Mouse (Mus musculus): ENCODE results near the gene Dus1l.
"Not testable (repeated sequence)": the region's sequence is repeated elsewhere in the genome, so short reads cannot be mapped to it uniquely, and the experiment has no call there.

The Dus1l gene

DNA sequence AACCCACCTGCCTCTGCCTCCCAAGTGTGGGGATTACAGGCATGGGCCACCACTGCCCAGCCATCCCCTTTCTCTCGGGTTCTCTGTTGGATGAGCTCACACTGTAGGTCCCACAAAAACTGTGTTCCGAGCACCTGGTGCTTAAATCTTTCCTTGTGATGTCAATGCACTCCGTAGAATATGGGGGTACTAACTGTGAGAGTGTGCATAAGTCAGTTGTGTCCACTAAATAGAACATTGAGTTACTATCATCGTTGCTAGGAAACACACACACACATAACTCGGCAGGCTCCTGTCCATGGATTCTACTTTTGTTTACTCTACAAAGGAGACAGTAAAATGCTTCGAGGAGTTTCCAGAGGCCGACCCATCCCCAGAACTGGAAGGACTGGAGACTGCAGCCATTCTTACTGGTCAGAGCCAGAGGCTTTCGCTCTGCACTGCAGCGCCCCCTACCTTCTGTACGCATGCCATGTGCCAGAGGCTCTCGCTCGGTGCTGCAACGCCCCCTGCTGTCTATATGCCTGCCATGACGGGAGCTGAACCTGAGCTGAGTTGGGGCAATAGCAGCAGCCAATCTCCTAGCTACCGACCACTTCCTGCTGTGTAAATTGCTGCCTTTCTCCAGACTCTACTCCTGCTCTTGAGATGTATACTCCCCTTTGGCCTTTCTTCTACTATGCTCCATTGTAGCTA lies 20.3 kb downstream of the Dus1l start:
- peak; percentile 97 for DNase-seq (ENCODE audit: low read depth)

DNA sequence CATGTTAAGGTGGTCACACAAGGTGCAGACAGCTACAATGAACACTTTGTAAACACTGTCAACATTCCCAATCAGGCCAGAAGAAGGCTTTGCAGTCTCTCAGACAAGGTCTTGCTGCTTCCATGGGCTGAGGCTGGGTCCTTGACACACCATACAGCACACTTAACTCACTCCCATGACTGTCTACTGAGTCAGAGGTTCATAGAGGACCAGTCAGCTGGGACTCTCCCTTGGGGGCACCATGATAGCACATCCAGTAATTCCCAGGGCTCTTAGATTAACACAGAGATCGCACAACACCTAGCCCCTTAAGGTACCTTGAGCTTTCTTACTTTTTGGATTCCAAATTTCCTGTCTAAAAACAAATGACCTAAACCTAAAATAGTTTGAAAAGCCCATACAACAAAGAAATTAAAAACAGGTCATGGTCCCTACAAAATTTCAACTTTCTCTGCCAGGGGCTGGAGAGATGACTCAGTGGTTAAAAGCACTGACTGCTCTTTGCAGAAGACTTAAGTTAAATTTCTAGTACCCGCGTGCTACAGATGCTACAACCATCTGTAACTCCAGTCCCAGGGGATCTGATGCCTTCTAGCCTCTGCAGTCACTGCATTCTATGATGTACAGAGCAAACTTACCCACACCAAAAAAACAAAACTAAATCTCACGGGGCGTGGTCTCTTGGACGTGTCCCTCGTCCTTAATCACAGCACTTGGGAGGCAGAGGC lies 22.6 kb downstream of the Dus1l start:
- peak; percentile 53 for DNase-seq (ENCODE audit: low read depth)

DNA sequence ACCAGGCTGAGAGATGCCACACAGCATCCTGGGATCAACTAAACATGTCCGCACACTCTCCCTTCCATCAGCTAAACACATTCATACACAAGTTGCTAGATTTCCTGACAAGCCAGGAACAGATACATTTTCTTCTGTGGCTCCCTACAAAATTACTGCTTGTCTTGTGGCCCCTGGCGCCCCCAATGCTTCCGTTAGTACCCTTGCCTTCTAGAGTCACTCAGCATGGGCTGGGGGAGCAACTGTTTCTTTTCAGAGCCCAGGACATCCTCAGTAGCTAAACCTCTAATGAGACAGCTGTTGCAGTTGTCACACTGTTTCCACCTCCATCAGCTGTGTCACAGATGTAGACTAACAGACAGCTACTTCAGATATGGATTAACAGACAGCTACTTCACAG lies 23.5 kb downstream of the Dus1l start:
- DNase-seq (ENCODE audit: low read depth), result no peak

DNA sequence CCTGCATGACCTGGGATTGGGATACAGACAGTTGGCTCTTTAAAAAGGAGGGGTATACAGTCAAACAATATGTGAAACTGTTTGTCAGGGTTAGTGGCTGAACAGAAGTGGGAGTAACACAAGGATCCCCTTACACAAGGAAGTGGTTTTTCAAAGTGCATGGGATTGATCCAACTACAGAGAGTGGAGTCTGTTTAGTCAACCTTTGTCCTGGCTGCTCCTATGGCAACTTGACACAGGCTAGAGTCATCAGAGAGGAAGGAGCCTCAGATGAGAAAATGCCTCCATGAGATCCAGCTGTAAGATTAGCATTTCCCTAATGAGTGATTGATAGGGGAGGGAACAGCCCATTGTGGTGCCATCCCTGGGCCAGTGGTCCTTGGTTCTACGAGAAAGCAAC lies 28.0 kb downstream of the Dus1l start:
- DNase-seq (ENCODE audit: low read depth), result no peak

DNA sequence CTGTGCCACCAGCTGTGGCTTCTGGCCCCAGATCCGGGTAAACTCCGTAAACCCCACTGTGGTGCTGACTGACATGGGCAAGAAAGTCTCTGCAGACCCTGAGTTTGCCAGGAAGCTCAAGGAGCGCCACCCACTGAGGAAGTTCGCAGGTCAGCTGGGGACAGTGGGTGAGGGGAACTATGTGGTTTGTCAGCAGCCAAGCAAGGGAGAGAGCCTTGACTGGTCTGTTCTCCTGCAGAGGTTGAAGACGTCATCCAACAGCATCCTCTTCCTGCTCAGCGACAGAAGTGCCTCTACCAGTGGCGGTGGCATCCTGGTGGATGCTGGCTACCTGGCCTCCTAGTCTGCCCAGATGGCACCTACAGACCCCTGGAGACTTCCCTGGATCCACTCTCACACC lies 29.2 kb downstream of the Dus1l start:
- DNase-seq (ENCODE audit: low read depth), result not testable (repeated sequence)

DNA sequence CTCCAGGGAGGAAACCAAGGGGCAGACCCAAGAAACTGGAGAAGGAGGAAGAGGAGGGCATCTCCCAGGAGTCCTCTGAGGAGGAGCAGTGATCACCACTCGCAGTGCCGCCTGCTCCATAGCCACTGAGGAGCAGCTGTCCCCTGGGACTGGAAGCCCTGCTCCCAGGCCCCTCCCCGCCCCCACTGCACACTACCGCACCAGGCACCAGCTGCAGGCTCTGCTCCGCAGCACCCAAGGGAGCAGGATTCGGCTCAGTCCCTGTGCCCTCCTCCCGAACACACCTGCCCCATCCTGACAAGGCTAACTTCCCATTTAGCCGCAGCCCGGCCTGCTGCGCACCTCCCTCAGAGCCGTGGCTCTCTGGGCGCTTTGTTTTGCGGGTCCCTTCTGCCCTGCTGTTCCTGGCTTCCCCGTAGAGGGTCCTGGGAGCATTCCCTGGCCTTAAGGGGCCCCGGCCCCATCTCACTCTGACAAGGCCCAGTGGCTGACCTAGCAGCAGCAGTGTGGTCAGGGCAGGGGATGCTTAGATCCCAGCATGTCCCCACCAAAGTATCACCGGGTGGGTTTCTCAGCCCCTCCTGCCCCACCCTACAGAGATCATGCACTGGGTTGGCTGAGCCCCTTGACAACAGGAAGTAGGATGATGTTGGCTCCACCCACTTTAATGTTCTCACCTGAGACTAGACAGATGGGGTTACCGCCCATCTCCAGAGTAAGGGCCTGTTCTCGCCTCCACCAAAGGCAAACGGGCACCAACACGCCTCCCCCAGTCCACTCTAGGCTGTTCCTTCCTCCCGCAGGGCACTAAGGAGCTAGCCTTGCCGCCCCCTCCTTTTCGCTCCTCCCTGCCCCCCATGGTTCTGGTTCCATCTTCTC lies 32.8 kb downstream of the Dus1l start:
- DNase-seq (ENCODE audit: low read depth), result not testable (repeated sequence)

DNA sequence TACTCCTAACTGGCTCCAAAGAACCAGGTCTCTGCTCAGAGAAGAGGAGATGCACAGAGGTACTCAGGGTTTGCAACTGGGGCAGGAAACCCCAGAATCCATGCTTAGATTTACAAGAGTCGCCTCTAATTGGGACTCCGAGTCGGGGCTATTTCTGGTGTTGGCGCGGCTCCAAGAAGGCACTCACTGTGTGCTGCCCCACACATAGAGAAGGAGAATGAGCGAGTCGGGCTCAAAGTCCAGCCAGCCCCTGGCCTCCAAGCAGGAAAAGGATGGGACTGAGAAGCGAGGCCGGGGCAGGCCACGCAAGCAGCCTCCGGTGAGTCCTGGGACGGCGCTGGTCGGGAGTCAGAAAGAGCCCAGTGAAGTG lies 33.5 kb downstream of the Dus1l start, which contains the start of gene Hmga1b:
Gene Hmga1b, plus strand, starts transcription at position 123 of the 370 bp plus-strand sequence.
- DNase-seq (ENCODE audit: low read depth), result peak; percentile 23

DNA sequence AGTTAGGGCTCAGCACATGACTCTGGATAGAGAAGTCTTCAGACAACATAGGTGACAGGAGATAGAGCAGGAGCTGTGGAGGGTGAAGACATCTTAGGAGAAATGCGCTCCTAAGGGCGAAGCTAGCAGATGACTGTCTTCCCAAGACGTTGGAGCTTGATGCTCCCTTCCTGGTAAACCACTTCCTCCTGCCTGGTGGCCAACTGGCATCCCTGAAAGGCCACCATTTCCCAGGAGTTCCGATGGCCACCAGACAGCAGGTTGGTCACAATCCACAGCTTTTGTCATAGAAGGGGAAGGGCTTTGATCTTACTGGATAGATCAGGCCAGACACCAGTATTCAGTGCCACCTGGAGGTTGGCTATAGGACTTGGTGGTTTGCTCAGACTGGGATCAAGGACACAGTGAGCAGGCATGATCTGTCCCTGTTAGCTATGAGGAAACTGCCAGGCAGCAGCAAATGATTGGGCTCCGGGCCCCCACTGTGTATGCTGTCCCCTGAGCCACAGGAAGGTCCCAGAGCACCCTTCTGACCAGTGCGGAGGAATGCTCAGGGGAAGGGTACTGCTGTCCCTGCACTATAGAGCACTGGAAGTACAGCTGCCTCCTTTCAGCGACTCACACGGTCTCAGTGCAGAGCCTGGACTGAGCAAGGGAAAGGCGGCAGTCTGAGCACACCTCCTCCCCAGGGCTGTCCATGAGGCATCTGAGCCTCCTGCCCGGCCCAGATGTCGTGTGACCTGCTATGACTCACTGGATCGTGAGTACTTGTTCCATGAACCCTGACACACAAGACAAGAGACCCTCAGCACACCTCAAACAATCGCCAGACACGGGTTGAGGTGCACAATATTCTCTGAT lies 34.2 kb downstream of the Dus1l start:
- peak; percentile 52 for DNase-seq (ENCODE audit: low read depth)

DNA sequence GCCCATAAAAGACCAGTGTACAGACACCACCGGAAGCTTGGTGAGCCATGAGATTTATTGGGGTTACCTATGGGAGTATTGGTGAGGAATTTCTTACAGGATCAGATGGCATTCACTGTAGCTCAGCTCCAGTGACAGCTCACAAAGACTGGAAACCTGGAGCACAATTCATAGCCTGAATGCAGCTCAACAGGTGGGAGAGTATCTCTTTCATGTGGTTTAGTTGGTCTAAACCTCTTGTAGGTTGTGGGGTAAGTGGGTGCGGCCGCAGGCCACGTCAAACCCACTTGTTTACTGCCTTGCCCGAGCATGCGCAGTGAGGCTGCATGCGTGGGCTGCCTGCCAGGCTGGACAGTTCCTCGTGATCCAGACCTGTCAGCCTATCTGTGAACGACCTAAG lies 36.0 kb downstream of the Dus1l start:
- DNase-seq (ENCODE audit: low read depth), result no peak

DNA sequence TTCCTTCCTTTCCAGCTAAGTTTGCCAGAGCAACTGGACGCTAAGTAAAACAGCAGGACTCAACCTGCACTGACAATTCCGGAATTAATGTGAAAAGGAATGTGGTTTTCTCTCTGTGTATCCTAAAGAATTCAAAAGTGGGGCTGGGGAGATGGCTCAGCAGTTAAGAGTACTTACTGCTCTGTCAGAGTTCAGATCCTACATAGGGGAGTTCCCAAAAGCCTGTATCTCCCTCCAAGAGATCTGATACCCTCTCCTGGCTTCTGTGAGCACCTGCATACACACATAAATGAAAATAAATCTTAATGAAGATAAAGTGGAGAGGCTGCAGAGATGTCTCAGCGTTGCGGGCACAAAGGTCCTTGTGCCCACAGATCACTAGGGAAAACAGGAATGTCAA lies 44.6 kb downstream of the Dus1l start:
- DNase-seq (ENCODE audit: low read depth), result no peak

DNA sequence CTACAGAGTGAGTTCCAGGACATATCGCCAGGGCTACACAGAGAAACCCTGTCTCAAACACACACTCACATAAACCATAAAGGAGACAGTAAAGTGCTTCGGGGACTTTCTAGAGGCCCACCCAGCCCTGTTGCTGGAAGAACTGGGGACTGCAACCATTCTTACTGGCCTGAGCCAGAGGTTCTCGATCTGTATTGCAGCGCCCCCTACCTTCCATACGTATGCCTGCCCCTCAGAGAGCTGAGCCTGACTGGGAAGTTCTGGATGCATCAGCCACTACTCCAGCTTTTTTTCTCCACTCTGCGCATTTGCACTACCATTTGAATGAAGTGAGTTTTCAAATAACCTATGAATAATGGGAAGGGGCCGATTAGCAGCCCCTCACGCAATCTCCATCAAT lies 46.8 kb downstream of the Dus1l start:
- peak; percentile 45 for DNase-seq (ENCODE audit: low read depth)

DNA sequence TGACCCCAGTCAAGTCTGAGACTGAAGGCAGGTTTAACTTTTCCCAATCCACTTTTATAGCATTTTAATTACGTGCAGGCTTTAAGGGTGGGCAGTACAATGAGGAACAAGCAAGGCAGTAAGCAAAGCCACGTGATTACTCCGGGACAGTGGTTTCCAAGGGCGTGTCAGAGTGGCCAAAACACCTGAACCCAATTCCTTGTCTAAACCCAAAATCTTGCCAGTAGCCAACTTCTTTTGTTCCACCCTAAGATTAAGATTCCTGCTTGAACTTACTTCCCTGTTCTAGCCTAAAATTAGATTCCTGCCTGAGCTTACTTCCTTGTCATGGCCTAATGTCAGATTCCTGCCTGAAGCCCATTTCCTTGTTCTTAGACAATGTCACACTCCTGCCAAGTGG lies 48.2 kb downstream of the Dus1l start:
- no peak for DNase-seq (ENCODE audit: low read depth)

DNA sequence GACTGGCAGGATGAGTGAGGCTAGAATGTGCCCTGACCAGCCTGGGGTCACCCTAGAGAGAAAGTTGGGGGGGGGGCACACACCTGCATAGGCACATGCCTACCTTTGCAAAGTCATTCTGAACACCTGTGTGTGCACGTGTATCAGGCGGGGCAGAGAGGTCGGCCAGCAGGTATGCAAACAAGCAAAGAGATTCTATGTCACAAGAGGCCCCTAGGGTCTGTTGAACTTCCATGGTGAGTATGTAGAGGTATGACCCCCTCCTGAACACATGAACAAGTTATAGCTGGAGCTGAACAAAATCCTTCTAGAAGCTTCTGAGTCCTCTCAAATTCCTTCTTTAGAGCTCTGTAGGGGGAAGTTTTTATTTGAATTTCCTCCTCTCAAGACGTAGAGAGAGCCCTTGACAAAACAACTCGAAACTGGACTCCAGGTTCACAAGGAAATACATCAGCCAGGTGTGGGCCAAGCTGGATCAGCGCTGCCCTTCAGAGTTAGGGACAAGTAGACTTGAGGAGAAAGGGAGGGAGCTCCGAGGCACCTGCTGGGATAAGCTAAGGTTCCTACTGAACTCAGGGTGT lies 52.0 kb downstream of the Dus1l start:
- no peak for DNase-seq (ENCODE audit: low read depth)

DNA sequence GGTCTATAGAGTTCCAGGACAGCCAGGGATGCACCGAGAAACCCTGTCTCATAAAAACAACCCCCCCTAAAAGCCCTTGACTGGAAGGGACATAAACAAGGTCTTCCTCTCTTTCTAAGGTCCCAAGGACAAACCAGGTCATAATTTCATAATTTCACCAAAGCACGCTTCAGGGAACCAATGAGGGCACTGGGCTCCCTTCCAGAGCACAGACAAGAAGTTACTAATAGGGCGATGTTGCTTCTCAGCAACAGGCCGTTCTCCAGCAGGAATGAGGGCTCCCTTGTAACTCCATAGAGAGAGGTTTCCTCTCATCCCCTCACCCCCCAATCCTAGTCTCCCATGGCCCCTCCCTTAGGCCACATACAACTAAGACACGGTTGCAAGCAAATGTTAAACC lies 55.2 kb downstream of the Dus1l start:
- DNase-seq (ENCODE audit: low read depth), result no peak

All from NIH3T3 (cell line).